Mouse (Mus musculus): ENCODE data around the gene Ankrd40. TPM values are rescaled to one million over a fixed set of nuclear protein-coding genes. Genes with fewer than 3 reads are reported as not detected.

The Ankrd40 gene
- polyA plus RNA-seq, 1 experiment from 2014 or later: 17.7 TPM

DNA sequence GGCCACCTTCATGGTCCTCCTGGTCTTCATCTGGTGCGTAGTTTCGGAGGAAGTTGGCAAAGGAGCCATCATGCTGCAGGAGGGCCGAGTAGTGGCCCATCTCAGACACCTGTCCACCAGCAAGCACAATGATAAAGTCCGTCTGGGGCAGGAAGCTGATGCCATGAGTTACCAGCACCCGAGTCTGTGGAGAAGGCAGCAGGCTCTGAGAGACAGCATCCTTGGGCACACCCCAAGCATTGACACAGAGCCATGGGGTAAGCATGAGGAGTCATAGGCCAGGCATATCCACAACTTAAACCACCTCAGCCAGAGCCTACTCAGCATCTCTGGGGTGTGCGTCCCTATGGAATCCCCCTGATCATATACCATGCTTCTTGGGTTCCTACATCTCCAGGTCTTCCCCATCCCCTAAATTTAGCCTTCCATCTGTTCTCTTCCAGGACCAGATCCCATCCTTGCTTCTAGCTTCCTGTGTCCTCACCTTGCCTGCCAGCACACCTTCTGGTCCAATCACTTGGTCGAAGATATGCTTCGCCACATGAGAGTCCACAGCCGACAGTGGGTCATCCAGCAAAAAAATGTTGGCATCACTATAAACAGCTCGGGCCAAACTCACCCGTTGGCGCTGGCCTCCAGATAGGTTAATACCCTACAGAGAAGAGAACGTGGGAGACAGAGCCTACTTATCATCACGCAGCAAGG is 33.5 kb downstream of the Ankrd40 start:
- WGBS: 94% methylated on average over 14 of the region's 14 CpGs
- H3K9ac ChIP-seq (replicated peaks): no peak overlapping the region
- H3K4me2 ChIP-seq: no peak overlapping the region
- no peaks in the 10 kb centered on the region for H3K27me3 ChIP-seq (replicated peaks)
- no peak for ATAC-seq (ENCODE audit: low FRiP score)
- H3K36me3 ChIP-seq: no peaks in the 10 kb centered on the region
- H3K27ac ChIP-seq (replicated peaks): no peak overlapping the region
- no peak overlapping the region for H3K4me3 ChIP-seq (replicated peaks)
- H3K9me3 ChIP-seq (replicated peaks): no peaks in the 10 kb centered on the region
- no peaks in the 10 kb centered on the region for H3K4me1 ChIP-seq

DNA sequence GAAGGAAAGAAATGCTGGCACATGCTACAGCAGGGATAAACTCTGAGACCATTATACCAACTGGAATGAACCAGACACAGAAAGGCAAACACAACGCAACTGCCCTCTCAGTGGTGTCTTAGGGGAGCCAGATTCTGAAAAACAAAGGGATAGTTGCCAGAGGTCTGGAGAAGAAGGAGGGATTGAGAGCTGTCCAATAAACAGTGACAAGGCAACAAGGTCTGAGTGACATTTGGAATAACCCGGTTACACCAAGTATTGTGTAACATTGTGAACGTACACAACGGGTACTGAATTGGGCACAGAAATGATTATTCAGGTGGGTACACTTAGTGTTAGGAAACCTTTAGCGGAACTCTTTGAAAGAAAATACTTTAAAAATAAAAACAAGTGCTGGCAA is 34.3 kb downstream of the Ankrd40 start:
- H3K27me3 ChIP-seq (replicated peaks): no peaks in the 10 kb centered on the region
- no peak overlapping the region for H3K4me2 ChIP-seq
- H3K27ac ChIP-seq (replicated peaks): no peak overlapping the region
- ATAC-seq (ENCODE audit: low FRiP score): no peak
- no peaks in the 10 kb centered on the region for H3K4me1 ChIP-seq
- no peaks in the 10 kb centered on the region for H3K9me3 ChIP-seq (replicated peaks)
- no peaks in the 10 kb centered on the region for H3K36me3 ChIP-seq
- WGBS: 95% methylated on average over 5 of the region's 5 CpGs
- no peak overlapping the region for H3K4me3 ChIP-seq (replicated peaks)
- no peak overlapping the region for H3K9ac ChIP-seq (replicated peaks)

DNA sequence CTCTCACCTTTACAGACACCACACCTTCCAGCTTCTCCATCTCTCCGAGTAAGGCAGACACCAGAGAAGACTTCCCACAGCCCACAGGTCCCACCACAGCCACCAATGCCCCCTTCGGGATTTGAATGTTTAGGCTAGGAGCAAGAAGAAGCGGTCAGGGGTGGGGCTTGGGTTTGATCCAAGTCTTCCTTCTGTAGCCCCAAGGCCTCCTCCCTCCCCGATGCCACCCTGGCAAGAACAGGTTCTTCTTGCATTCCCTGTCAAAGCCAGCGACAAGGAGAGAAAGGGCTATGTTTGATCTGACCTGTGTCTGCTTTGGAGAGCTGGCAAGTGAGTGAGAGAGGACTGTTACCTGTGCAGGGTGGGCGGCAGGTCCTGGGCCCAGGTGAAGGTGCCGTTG is 35.9 kb downstream of the Ankrd40 start:
- H3K9ac ChIP-seq (replicated peaks): no peak overlapping the region
- no peak for ATAC-seq (ENCODE audit: low FRiP score)
- H3K9me3 ChIP-seq (replicated peaks): no peaks in the 10 kb centered on the region
- H3K4me3 ChIP-seq (replicated peaks): no peak overlapping the region
- no peak overlapping the region for H3K4me2 ChIP-seq
- H3K27me3 ChIP-seq (replicated peaks): no peaks in the 10 kb centered on the region
- H3K36me3 ChIP-seq: no peaks in the 10 kb centered on the region
- WGBS: 82% methylated on average over 7 of the region's 7 CpGs
- no peak overlapping the region for H3K27ac ChIP-seq (replicated peaks)
- H3K4me1 ChIP-seq: no peaks in the 10 kb centered on the region

DNA sequence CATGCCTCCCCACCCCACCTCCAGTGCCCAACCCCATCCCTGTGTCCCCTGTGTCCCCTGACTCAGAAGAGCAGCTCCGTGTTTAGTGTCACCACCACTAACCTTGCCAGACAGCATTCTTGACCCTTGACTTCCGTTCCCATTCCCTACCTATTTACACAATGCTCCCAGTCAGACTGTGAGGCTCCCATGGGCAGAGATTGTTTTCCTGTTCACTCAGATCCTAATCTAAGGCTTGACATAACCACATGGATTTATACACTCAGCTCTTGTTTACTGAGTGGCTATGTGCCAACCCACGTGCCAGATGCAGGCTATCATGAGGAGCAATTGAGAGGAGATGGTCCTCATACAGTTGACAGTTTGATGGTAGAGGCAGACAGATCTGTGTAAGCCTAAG is 37.5 kb downstream of the Ankrd40 start:
- no peaks in the 10 kb centered on the region for H3K36me3 ChIP-seq
- H3K9ac ChIP-seq (replicated peaks): no peak overlapping the region
- 74% methylated on average over 3 of the region's 3 CpGs for WGBS
- ATAC-seq (ENCODE audit: low FRiP score): no peak
- no peak overlapping the region for H3K4me2 ChIP-seq
- H3K27me3 ChIP-seq (replicated peaks): no peaks in the 10 kb centered on the region
- H3K4me3 ChIP-seq (replicated peaks): no peak overlapping the region
- no peaks in the 10 kb centered on the region for H3K4me1 ChIP-seq
- H3K9me3 ChIP-seq (replicated peaks): no peaks in the 10 kb centered on the region
- H3K27ac ChIP-seq (replicated peaks): no peak overlapping the region

DNA sequence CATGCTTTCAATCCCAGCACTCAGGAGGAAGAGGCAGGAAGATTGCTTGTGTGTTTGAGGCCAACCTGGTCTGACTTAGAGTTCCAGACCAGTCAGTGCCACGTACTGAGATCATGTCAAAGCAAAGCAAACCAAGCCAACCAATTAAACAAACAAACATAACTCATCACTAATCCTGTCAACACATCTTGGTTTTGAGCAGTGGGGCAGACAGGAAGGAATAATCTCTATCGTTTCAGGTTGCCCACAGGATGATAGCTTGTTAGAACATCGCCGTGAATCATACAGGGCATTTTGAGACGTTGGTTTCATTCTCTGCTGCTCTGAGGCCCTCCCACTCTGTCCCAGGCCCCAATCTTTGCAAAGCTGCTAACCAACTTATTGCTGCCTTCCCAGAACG is 42.2 kb downstream of the Ankrd40 start:
- Histone ChIP-seq H3K4me3 (replicated peaks) (no peak overlapping the region), H3K27me3 (replicated peaks) (no peaks in the 10 kb centered on the region), H3K4me2 (no peak overlapping the region), H3K27ac (replicated peaks) (no peak overlapping the region), H3K4me1 (no peaks in the 10 kb centered on the region), H3K9me3 (replicated peaks) (no peaks in the 10 kb centered on the region), H3K36me3 (no peaks in the 10 kb centered on the region), H3K9ac (replicated peaks) (no peak overlapping the region)
- ATAC-seq (ENCODE audit: low FRiP score): no peak
- 88% methylated on average over 6 of the region's 6 CpGs for WGBS

DNA sequence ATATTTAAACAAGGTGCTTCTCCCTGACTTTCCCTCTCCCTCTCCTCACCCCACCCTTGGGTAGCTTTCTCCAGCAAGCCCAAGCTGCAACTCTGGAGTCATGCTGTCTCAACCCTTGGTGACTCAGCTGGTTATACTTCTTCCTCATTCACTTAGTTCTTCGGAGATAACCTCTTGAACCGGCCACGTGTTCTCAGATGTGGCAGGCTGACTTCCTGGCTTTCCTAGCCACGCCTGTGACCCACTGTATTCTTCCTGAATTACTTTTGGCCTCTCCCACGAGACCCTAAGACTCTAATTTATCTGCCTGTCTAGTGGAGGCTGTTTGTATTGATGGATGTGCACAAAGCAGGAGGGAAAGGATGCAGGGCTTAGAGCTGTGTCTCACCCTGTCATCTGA is 43.0 kb downstream of the Ankrd40 start:
- Histone ChIP-seq H3K9ac (replicated peaks) (no peak overlapping the region), H3K27me3 (replicated peaks) (no peaks in the 10 kb centered on the region), H3K4me3 (replicated peaks) (no peak overlapping the region), H3K36me3 (no peaks in the 10 kb centered on the region), H3K27ac (replicated peaks) (no peak overlapping the region), H3K9me3 (replicated peaks) (no peaks in the 10 kb centered on the region), H3K4me2 (no peak overlapping the region), H3K4me1 (no peaks in the 10 kb centered on the region)
- 28% methylated on average over 5 of the region's 5 CpGs for WGBS
- no peak for ATAC-seq (ENCODE audit: low FRiP score)

DNA sequence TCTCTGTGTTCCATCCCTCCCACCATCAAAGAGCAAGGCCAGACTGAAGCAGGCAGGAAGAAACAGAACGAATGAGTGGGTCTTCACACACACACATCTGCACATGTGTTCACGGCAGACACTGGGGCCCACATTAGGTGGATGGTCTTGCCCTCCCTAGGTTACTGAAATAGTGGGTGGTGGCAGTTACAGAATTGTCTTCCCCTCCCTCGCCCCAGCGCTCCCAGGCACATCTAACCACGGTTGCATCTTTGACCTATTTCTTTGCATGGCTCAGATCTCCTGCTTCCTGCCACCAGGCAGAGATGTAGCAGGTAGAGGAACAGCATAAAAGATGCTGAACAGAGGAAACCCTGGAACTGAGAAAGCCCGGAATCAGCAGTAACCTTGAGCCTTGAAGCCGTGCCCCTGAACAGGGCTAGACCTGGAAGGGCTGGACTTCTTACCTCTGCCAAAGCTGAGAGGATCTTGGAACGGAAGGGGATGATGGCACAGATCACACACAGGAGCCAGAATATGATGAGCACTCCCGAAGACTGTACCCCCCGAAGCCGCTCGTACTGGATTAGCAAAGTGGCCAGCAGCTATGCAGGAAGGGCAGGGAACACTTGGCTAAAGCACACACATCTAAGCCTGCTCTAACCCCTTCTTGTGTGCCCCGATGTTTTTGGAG is 46.6 kb downstream of the Ankrd40 start:
- H3K27ac ChIP-seq (replicated peaks): no peak overlapping the region
- H3K36me3 ChIP-seq: no peaks in the 10 kb centered on the region
- H3K9ac ChIP-seq (replicated peaks): no peak overlapping the region
- 88% methylated on average over 13 of the region's 13 CpGs for WGBS
- H3K4me2 ChIP-seq: no peak overlapping the region
- no peaks in the 10 kb centered on the region for H3K27me3 ChIP-seq (replicated peaks)
- H3K9me3 ChIP-seq (replicated peaks): no peaks in the 10 kb centered on the region
- no peak overlapping the region for H3K4me3 ChIP-seq (replicated peaks)
- no peaks in the 10 kb centered on the region for H3K4me1 ChIP-seq
- no peak for ATAC-seq (ENCODE audit: low FRiP score)

DNA sequence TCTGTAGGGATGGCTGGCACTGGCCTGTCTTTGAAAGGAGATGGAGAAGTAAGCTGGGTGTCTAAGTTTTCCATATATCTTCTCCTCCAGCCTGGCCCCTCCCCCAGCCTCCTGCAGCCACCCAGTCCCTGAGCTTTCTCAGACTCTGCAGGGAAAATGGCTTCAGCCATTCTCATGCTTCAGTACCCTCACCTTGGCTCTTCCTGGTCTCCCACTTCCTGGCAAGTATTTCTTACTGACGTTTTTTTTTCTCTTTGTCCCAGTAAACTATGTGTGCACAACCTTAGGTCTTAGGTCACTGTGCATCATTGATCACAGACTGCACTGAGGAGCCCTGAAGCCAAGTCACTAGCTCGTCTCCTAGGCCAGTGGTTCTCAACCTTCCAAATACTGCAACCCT is 51.3 kb downstream of the Ankrd40 start:
- WGBS: 34% methylated on average over 2 of the region's 2 CpGs

DNA sequence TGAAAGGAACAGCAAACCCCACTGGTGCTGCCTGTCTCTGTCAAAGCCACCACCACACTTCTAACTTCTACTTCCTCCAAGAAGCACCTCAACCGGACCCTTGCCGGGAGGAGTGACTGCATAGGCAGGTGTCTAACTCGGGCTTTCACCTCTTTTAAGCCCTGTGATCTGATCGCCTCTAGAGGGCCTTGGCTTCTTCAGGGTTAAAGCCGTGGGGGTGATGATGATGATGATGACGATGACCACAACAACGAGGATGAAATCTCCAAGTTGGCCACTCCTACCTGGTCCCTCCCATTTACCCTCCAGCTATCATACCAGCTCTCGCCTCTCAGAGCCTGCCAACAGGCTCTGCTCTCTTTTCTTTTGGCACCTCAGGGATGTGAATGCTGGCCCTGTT is 51.9 kb downstream of the Ankrd40 start:
- no peak overlapping the region for H3K4me2 ChIP-seq
- no peak for ATAC-seq (ENCODE audit: low FRiP score)
- H3K4me3 ChIP-seq (replicated peaks): no peak overlapping the region
- no peaks in the 10 kb centered on the region for H3K9me3 ChIP-seq (replicated peaks)
- WGBS: 77% methylated on average over 8 of the region's 8 CpGs
- H3K4me1 ChIP-seq: no peaks in the 10 kb centered on the region
- H3K27me3 ChIP-seq (replicated peaks): no peaks in the 10 kb centered on the region
- H3K9ac ChIP-seq (replicated peaks): no peak overlapping the region
- no peak overlapping the region for H3K27ac ChIP-seq (replicated peaks)
- H3K36me3 ChIP-seq: no peaks in the 10 kb centered on the region

More for the DNA sequence above, 51.3 kb downstream of the Ankrd40 start:
- Histone ChIP-seq H3K4me3 (replicated peaks) (no peak overlapping the region), H3K4me2 (no peak overlapping the region), H3K27me3 (replicated peaks) (no peaks in the 10 kb centered on the region), H3K9ac (replicated peaks) (no peak overlapping the region), H3K9me3 (replicated peaks) (no peaks in the 10 kb centered on the region), H3K4me1 (no peaks in the 10 kb centered on the region), H3K36me3 (no peaks in the 10 kb centered on the region), H3K27ac (replicated peaks) (no peak overlapping the region)
- no peak for ATAC-seq (ENCODE audit: low FRiP score)

DNA sequence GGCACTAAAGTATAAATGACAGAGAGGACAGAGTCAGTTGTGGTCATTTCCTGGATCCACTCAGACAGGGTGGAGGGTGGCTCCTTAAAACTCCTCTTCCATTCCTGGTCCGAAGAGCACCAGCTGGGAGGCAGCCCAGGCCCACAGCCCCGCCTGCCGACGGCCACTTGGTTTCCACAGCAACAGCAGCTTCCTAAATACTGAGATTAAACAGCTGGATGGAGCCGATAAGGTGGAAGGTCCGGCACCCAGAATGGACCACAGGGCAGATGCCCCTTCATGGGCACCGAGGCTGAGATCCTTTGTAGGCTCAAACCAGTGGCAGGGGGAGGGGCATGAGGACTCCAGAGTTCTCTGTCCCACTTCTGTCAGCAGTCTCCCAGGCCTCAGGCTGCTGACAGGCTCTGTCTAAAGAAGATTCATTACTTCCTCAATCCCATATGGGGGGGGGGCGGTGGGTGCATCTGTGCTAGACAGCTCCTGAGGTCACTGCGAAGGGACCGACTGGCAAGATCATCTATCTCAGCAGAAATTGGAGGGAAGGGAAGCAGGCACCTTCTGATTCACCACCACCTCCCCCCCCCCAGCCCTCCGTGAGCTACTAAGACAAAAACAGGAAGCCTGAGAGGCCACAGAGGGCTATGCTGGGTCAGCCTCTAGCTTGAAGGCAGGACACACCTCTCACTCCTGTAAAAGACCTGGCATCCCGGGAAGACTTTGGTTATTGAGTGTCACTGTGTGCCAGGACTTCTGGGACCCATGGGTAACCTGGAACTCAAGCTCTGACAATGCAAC is 58.4 kb downstream of the Ankrd40 start:
- no peak overlapping the region for H3K27ac ChIP-seq (replicated peaks)
- H3K4me1 ChIP-seq: peaks cover 17% of the 10 kb centered on the region
- H3K4me2 ChIP-seq: peak overlapping the region; percentile 32
- H3K9me3 ChIP-seq (replicated peaks): no peaks in the 10 kb centered on the region
- 0 out of 2 replicates have a peak, but pooled peaks have one; percentile 59 for ATAC-seq (ENCODE audit: low FRiP score)
- H3K36me3 ChIP-seq: no peaks in the 10 kb centered on the region
- no peak overlapping the region for H3K4me3 ChIP-seq (replicated peaks)
- no peak overlapping the region for H3K9ac ChIP-seq (replicated peaks)
- no peaks in the 10 kb centered on the region for H3K27me3 ChIP-seq (replicated peaks)
- 12% methylated on average over 12 of the region's 12 CpGs for WGBS

DNA sequence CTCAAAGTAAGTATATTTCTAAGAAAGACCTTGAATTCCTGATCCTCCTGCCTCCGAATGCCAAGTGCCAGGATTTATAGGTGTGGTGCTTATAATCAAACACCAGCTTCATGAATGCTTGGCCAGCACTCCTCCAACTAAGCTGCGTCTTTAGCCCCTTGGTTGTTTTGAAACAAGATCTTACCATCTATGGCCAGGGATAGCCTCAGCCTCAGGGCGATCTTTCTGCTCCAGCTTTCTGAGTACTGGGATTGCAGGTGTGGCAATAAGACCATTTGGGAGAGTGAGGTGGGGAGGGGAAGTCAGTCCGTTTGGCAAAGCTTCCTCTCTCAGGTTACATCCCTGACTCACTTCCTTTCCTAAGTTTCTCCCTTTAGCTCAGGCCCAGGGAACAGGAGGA is 60.0 kb downstream of the Ankrd40 start:
- Histone ChIP-seq H3K27ac (replicated peaks) (no peak overlapping the region), H3K9me3 (replicated peaks) (no peaks in the 10 kb centered on the region), H3K4me1 (peaks cover 17% of the 10 kb centered on the region), H3K27me3 (replicated peaks) (0 out of 2 replicates have a peak, but pooled peaks cover 3% of the 10 kb centered on the region), H3K4me2 (no peak overlapping the region), H3K36me3 (no peaks in the 10 kb centered on the region), H3K9ac (replicated peaks) (no peak overlapping the region), H3K4me3 (replicated peaks) (no peak overlapping the region)
- 81% methylated on average over 4 of the region's 4 CpGs for WGBS
- no peak for ATAC-seq (ENCODE audit: low FRiP score)

DNA sequence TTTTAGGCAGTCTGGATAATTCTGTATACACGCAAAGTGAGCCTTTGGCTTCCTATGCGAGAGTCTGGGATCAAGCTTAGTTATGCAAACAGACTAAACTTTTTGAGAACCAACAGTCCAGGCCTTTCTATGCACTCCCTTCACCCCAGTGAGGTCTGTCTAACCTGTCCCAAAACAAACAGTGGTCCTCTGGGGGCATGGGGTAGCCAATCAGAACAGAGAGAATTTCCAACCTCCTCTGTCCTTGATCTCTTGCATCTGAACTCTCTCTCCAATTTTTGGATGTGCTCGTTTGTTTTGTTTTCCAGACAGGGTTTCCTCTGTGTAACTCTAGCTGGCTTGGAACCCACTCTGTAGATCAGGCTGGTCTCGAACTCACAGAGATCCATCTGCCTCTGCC is 61.2 kb downstream of the Ankrd40 start:
- Histone ChIP-seq H3K4me2 (no peak overlapping the region), H3K4me3 (replicated peaks) (no peak overlapping the region), H3K9me3 (replicated peaks) (no peaks in the 10 kb centered on the region), H3K27ac (replicated peaks) (no peak overlapping the region), H3K36me3 (no peaks in the 10 kb centered on the region), H3K9ac (replicated peaks) (no peak overlapping the region), H3K4me1 (peaks cover 17% of the 10 kb centered on the region), H3K27me3 (replicated peaks) (0 out of 2 replicates have a peak, but pooled peaks cover 5% of the 10 kb centered on the region)
- no peak for ATAC-seq (ENCODE audit: low FRiP score)
- 86% methylated on average over 4 of the region's 4 CpGs for WGBS
